Mouse (Mus musculus) adrenal gland, adult (tissue): Measurements from ENCODE around the gene Nus1.

Source experiments
- DNase-seq, 2 experiments: peaks; one replicate each; pipeline ENCODE4 v3.0.0; 2022 to 2023; ENCODE audit warnings: low spot score in 1 of 2; ENCODE audit not compliant: inconsistent age in 2 of 2

The Nus1 gene

GRCm38 (mm10) chr10:52416458-52416857 lies 889 bp upstream of the Nus1 start:
- peak in 1 of 2 experiments; percentile 45 for DNase-seq

- DNase-seq, result peak; percentile 19 to 77
Observed at GRCm38 (mm10) chr10:52417998-52418860, 882 bp downstream of the Nus1 start.

GRCm38 (mm10) chr10:52418931-52419330 lies 1.6 kb downstream of the Nus1 start:
- no peak for DNase-seq

GRCm38 (mm10) chr10:52419402-52419801 lies 2.1 kb downstream of the Nus1 start:
- peak in 1 of 2 experiments; percentile 74 for DNase-seq

- peak in 1 of 2 experiments; percentile 59 for DNase-seq
Observed at GRCm38 (mm10) chr10:52420526-52420925, 3.2 kb downstream of the Nus1 start.

- peak in 1 of 2 experiments; percentile 67 for DNase-seq
Observed at GRCm38 (mm10) chr10:52421716-52422115, 4.4 kb downstream of the Nus1 start.

- DNase-seq, result peak in 1 of 2 experiments; percentile 44
Observed at GRCm38 (mm10) chr10:52423097-52423496, 5.8 kb downstream of the Nus1 start.

- DNase-seq, result no peak
Observed at GRCm38 (mm10) chr10:52426314-52426980, 9.1 kb downstream of the Nus1 start.

GRCm38 (mm10) chr10:52427634-52428415 lies 10.5 kb downstream of the Nus1 start:
- DNase-seq, result no peak

GRCm38 (mm10) chr10:52430953-52431352 lies 13.6 kb downstream of the Nus1 start:
- DNase-seq, result no peak

GRCm38 (mm10) chr10:52434836-52435235 lies 17.5 kb downstream of the Nus1 start:
- no peak for DNase-seq

- no peak for DNase-seq
Observed at GRCm38 (mm10) chr10:52460614-52461013, 43.3 kb downstream of the Nus1 start.

- no peak for DNase-seq
Observed at GRCm38 (mm10) chr10:52463941-52464739, 46.8 kb downstream of the Nus1 start.

- no peak for DNase-seq
Observed at GRCm38 (mm10) chr10:52471520-52471919, 54.2 kb downstream of the Nus1 start.
